Mouse (Mus musculus): ENCODE measurements around the gene Carmil2. TPM values are rescaled to one million over a fixed set of nuclear protein-coding genes. Genes with fewer than 3 reads are reported as not detected.

Carmil2 gene
- polyA plus RNA-seq (2012), result 1.3 and 1.7 TPM in 2 replicates

- no peak for TF ChIP-seq GATA1 (IDR thresholded peaks at IDR 0.05; ENCODE audit: low read length)
These were observed at the start of gene Carmil2 for GRCm38 (mm10) chr8:105685796-105686308. Gene Carmil2, plus strand, starts transcription at chr8:105686274.

GRCm38 (mm10) chr8:105636963-105637510 is 49.0 kb upstream of the Carmil2 start, which contains the start of gene Agrp:
Gene Agrp, minus strand, starts transcription at chr8:105637393.
- no peak for TF ChIP-seq GATA1 (IDR thresholded peaks at IDR 0.05; ENCODE audit: low read length)

- TF ChIP-seq GATA1 (IDR thresholded peaks at IDR 0.05; ENCODE audit: low read length), result no peak
These were observed 48.5 kb upstream of the Carmil2 start for GRCm38 (mm10) chr8:105637601-105638041.

GRCm38 (mm10) chr8:105638510-105638909 is 47.6 kb upstream of the Carmil2 start:
- TF ChIP-seq GATA1 (IDR thresholded peaks at IDR 0.05; ENCODE audit: low read length), result no peak

GRCm38 (mm10) chr8:105639835-105640234 is 46.2 kb upstream of the Carmil2 start:
- TF ChIP-seq GATA1 (IDR thresholded peaks at IDR 0.05; ENCODE audit: low read length), result no peak

- no peak for TF ChIP-seq GATA1 (IDR thresholded peaks at IDR 0.05; ENCODE audit: low read length)
These were observed 45.6 kb upstream of the Carmil2 start for GRCm38 (mm10) chr8:105640511-105640910.

- no peak for TF ChIP-seq GATA1 (IDR thresholded peaks at IDR 0.05; ENCODE audit: low read length)
These were observed 40.9 kb upstream of the Carmil2 start for GRCm38 (mm10) chr8:105645205-105645604.

GRCm38 (mm10) chr8:105648929-105649328 is 37.1 kb upstream of the Carmil2 start:
- TF ChIP-seq GATA1 (IDR thresholded peaks at IDR 0.05; ENCODE audit: low read length), result no peak

GRCm38 (mm10) chr8:105657641-105658040 is 28.4 kb upstream of the Carmil2 start:
- TF ChIP-seq GATA1 (IDR thresholded peaks at IDR 0.05; ENCODE audit: low read length), result no peak

- no peak for TF ChIP-seq GATA1 (IDR thresholded peaks at IDR 0.05; ENCODE audit: low read length)
These were observed 24.9 kb upstream of the Carmil2 start for GRCm38 (mm10) chr8:105661167-105661566.

- no peak for TF ChIP-seq GATA1 (IDR thresholded peaks at IDR 0.05; ENCODE audit: low read length)
These were observed 8.2 kb upstream of the Carmil2 start for GRCm38 (mm10) chr8:105677891-105678290.

- TF ChIP-seq GATA1 (IDR thresholded peaks at IDR 0.05; ENCODE audit: low read length), result no peak
These were observed 749 bp upstream of the Carmil2 start for GRCm38 (mm10) chr8:105685325-105685724.

GRCm38 (mm10) chr8:105686551-105686950 is 477 bp downstream of the Carmil2 start:
- TF ChIP-seq GATA1 (IDR thresholded peaks at IDR 0.05; ENCODE audit: low read length), result no peak

GRCm38 (mm10) chr8:105687512-105687911 is 1.4 kb downstream of the Carmil2 start:
- no peak for TF ChIP-seq GATA1 (IDR thresholded peaks at IDR 0.05; ENCODE audit: low read length)

GRCm38 (mm10) chr8:105688242-105688752 is 2.2 kb downstream of the Carmil2 start:
- TF ChIP-seq GATA1 (IDR thresholded peaks at IDR 0.05; ENCODE audit: low read length), result no peak

- TF ChIP-seq GATA1 (IDR thresholded peaks at IDR 0.05; ENCODE audit: low read length), result no peak
These were observed 3.3 kb downstream of the Carmil2 start for GRCm38 (mm10) chr8:105689256-105689982.

GRCm38 (mm10) chr8:105689983-105690360 is 3.9 kb downstream of the Carmil2 start:
- TF ChIP-seq GATA1 (IDR thresholded peaks at IDR 0.05; ENCODE audit: low read length), result no peak
